Mouse (Mus musculus) kidney, postnatal 4 days (tissue): Measurements from ENCODE around the gene Adamts20.

Experiments
- DNase-seq, 2 experiments: peaks; one replicate each; pipeline ENCODE4 v3.0.0; 2021; ENCODE audit warnings: mixed read lengths in 2 of 2

Adamts20 gene

DNA sequence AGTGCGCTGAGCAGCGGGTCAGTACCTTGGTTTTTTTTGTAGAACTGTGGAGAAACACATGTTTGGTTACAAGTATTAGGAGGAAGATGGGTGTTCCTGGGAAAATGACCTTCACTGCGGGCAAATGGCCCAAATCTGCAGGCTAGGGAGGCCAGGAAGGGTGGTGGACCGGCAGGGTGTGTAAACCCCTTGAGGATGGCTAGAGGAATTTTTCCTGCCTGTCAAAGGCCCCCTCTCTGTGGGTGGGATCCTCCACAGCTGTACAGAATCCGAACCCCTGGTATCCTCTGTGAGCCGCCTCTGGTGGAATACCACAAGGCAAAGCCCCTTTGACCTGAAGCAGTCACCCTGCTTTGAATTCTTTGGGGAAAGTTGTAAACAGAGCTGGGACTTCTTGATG lies 216.8 kb downstream of the Adamts20 start:
- DNase-seq = peak; percentile 19 to 39

DNA sequence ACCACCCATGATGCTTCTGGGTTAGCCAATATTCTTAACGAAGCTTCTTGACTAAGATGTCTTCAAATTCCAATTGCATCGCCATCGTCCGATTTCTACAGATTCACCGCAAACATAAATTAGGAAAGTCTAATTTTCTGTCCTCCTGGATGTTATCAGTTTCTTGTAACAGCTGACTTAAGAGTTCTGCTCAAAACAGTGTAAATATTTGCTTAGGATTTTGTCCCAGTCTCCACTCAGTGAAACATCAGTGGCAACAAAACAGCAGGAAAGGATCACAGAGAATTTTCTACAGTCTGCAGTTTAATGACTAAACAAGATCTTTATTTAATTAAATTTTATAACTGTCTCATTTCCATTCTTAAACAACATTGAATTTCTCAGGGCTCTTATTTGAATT lies 218.5 kb downstream of the Adamts20 start:
- DNase-seq = no peak

DNA sequence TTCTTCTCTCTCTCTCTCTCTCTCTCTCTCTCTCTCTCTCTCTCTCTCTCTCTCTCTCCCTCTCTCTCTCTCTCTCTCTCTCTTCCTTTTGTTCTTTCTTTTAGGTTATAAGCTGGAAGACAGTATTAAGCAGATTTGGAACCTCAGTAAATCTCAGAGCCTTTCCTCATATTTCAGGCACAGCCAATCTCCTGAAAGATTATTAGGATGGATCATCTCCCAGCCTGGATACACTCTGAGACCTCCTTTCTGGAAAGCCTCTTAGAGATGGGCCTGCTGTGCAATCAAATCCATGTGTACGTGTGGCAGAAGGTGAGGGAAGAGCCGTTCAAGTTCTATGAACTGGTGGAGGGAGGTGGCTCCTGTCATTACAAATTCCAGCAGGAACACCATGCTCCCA lies 220.9 kb downstream of the Adamts20 start:
- no peak for DNase-seq

DNA sequence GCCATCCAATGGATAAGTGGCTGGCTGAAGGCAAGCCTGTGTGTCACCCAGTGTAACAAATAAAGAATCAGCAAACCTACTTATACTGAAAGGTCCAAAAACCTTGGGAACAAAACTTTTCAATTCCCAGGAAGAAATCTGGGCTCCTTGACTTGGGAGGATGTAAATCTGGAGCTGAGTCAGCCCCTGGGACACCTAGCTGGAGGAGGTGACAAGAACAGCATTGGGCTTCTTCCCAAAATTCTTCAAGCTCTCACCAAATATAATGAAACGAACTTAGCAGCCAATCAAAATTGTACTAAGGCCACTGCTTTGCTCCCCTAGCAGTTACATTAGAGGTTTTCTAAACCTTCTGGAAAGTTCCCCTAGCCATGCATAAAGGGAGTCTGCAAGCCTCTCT lies 223.1 kb downstream of the Adamts20 start:
- no peak for DNase-seq

DNA sequence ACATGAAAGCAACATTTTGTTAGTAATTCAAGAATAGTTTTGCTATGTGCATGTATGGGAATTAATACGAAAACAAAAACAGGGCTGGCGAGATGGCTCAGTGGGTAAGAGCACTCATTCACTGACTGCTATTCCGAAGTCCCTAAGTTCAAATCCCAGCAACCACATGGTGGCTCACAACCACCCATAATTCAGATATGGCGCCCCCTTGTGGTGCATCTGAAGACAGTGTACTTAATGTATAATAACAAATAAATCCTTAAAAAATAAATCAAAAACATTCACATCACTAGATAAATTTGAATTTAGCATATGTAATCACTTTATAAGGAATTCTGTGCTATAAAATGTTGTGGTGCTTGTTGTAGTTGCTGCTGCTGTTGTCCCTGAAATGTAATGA lies 225.6 kb downstream of the Adamts20 start:
- peak in 1 of 2 experiments; percentile 36 for DNase-seq

DNA sequence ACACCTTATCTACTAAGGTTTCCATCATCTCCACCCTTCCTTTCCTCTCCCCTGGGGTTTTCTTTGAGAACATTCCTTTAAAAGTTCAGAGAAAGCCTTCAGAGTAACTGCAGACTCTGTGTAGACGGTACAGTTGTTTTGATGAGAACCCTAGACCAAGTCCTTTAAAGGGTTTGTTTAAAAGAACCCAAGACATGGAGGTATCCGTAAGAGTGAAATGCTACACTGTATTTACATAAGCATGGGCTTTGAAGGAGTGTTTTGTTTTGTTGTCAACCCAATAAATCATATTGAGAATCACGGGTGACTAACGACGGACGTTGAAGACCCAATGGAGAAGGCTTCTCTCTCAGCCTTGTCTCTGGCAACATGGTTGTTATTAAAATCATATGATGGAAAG lies 226.1 kb downstream of the Adamts20 start:
- DNase-seq = no peak

DNA sequence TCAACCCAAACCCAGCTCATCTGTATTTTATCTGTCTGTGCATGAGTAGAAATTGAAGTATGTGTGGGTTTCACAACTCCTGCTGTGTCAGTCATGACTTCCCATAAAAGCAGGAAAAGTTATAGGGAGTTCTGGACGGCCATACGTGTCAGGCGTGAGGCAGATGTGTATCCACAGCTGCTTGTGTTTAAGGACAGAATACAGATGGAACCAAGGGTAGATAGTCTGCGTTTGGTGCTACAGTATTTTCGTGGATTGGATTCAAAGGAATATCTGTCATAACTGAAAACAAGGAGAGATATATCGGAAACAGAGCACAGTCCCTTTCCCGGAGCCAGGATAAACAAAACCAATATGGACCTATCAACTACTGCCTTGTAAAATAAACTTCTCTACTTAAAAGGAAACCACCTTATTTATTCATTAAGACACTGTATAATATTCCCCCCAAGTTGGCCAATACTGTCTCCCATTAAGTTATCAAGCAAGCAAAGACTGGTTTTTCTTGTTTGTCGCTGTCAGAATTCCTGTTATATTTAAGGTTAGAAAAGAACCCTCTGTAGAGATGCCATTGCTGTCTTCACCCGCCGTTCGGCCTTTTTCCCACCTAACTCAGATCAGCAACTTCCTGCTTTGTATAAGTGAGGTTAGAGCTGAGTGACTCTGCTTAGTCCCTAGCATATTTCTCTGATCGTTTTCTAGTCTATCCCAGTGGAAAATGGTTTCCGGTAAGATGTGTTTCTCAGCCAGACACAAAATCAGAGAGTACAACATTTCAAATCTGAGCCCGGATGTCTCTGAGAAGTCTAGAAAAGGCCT lies 227.0 kb downstream of the Adamts20 start:
- peak in 1 of 2 experiments; percentile 30 for DNase-seq

DNA sequence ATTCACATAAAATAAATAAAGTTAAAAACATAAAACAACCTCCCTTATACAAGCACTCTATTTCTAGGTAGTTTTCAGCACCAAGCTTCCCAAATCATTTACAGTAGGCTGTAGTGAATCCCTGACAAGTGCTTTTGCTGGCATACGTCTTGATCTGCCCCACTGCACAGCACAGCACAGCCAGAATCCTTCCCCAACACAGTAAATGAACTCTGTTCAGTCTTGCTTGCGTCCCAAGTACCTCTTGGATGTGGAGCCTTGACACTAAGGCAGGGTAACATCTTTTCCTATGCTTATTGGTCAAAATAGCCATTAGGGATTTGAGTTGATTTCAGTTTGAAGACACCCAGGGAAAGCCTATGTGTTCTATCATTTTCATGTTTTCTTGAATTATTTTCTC lies 228.5 kb downstream of the Adamts20 start:
- DNase-seq = no peak

DNA sequence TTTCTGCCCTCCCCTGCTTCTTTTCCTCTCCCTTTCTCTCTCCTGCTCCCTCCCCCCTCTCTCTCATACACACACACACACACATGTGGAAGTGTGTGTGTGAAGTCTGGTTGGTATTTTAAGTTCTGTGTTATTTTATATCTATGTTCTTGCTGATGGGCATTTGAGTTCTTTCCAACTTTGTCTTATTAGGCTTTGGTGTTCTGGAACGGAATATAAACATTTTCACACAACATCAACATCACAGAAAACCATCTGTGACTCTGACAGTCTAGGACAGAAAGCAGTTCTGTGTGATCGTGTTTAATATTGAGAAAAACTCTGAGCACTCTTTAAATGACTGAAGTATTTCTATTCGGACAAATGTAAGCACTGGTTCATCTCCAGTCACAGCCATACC lies 229.1 kb downstream of the Adamts20 start:
- no peak for DNase-seq

DNA sequence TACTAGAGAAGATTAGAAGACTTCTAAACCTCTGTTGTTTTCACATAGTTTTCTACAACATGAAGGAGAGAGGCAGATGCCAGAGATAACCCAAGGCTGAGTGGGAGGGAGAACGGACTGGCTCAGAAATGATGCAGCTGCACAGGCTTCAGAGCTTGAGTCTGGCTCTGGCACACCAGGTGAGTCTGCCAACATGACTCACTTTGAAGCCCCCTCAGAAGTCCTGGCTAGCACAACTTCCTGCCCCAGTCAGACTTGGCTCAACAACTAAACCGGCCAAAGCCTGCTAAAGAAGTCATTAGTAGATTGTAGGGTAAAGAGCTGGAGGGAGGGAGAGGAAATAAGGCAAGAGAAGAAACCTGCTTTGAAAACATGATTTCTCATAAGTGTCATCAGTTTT lies 230.0 kb downstream of the Adamts20 start:
- no peak for DNase-seq

DNA sequence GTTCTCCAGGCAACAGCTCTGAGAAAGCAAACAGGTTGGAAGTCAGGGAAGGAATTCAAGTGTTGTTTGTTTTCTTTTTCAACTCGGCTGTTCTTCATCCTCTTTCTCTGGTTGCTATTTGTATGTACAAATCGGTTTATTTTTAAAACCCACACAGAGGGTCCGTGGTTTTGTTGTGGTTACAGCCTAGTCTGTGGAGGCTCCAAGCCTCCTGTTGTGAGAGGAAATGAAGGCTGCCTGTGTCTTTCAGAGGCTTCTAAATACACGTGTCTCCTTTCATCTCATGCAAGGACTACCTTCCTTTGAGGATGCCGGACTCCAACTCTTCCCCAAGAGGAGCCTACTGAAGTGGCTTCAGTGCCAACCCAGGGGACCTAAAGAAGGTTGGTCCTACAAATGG lies 234.0 kb downstream of the Adamts20 start:
- no peak for DNase-seq

DNA sequence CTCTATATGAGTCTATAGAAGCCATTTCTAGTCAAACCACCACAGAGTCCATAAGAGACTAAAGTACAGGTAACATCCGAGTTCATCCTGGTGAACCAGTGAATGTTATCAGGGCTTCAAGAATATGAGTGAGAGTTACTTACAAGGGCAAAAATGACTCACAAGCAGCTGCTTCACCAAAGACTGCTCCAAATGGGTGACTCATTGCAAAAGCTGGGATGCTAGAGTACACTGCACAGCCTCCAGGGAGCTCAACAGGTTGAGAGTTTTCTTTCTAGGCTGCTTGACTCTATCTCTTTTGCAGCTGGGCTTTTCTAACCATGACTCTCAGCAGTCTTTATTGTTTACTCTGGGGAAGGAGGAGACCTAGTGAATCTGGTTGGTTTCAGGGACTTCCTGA lies 237.8 kb downstream of the Adamts20 start:
- no peak for DNase-seq

DNA sequence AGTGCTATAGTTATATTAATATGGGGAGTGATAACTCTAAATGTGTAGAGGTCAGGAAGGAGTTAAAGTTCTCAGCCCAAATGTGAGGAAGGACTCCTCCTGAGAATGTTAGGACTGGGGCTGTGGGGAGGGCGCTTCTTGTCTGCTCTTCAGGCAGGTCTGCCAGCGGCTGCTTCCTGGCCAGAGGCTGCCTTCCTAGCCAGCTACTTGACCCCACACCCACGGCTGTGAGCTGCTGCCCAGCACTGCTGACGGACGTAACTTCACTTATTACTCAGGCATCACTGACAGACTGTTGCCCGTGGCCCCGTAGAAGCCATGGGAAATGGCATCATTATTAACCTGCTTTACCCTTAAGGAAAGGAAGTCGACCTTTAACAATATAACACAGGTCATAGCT lies 242.1 kb downstream of the Adamts20 start:
- DNase-seq = no peak

DNA sequence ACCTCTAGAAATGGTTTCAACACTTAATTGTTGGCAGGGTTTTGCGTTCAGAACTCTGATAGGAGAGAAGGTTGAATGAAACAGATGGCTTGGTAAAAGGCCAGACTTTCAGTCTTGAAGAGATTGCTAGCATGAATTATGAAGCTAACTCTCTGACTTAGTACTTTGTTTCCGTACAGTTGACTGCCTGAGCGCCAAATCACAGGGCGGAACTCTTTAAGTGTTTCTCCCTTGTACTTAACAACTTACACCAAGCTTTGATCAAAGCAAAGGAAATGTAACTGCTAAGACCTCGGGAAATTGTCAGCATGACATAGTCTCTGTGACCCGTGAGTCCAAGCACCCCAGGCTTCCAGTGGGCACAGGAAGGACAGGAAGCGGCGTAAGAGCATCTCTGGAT lies 244.5 kb downstream of the Adamts20 start:
- peak; percentile 16 to 54 for DNase-seq
